Mouse (Mus musculus): ENCODE measurements around the gene Urm1. TPM values are rescaled to one million over a fixed set of nuclear protein-coding genes. Genes with fewer than 3 reads are reported as not detected.
"Not testable (repeated sequence)": the region's sequence is repeated elsewhere in the genome, so short reads cannot be mapped to it uniquely, and the experiment has no call there.

The Urm1 gene
- 10 to 100 TPM; 18.3 to 22.8 (median 22.5) TPM for polyA plus RNA-seq (2017; shearing (Covaris generic))

- ATAC-seq, result peak; percentile 56
These were observed at the start of gene Urm1 for GRCm38 (mm10) chr2:29820025-29820817. TSS of gene Urm1 (plus strand) at chr2:29820075.

- ATAC-seq, result no peak
These were observed 49.7 kb upstream of the Urm1 start for GRCm38 (mm10) chr2:29770162-29770561.

- ATAC-seq, result no peak
These were observed 48.0 kb upstream of the Urm1 start for GRCm38 (mm10) chr2:29771611-29772461.

GRCm38 (mm10) chr2:29773323-29773722 lies 46.6 kb upstream of the Urm1 start:
- ATAC-seq, result no peak

GRCm38 (mm10) chr2:29781256-29781655 lies 38.6 kb upstream of the Urm1 start:
- not testable (repeated sequence) for ATAC-seq

- ATAC-seq, result no peak
These were observed 35.6 kb upstream of the Urm1 start for GRCm38 (mm10) chr2:29784290-29784689.

- ATAC-seq, result peak; percentile 93
These were observed 32.6 kb upstream of the Urm1 start, which contains the start of gene Coq4 for GRCm38 (mm10) chr2:29787104-29787917. TSS of gene Coq4 (plus strand) at chr2:29787493.

- ATAC-seq, result peak; percentile 79
These were observed 31.8 kb upstream of the Urm1 start, which contains the start of gene Trub2 for GRCm38 (mm10) chr2:29787937-29788681. TSS of gene Trub2 (minus strand) at chr2:29788502.

GRCm38 (mm10) chr2:29792772-29793487 lies 26.9 kb upstream of the Urm1 start:
- ATAC-seq, result no peak

- peak; percentile 99 for ATAC-seq
These were observed 17.6 kb upstream of the Urm1 start, which contains the start of gene Slc27a4 for GRCm38 (mm10) chr2:29802075-29802826. TSS of gene Slc27a4 (plus strand) at chr2:29802634.

GRCm38 (mm10) chr2:29802827-29803201 lies 17.1 kb upstream of the Urm1 start:
- peak; percentile 12 for ATAC-seq

- peak; percentile 45 for ATAC-seq
These were observed 16.5 kb upstream of the Urm1 start for GRCm38 (mm10) chr2:29803400-29803831.

GRCm38 (mm10) chr2:29815678-29816371 lies 4.0 kb upstream of the Urm1 start:
- ATAC-seq, result no peak

- peak; percentile 55 for ATAC-seq
These were observed 2.2 kb upstream of the Urm1 start for GRCm38 (mm10) chr2:29817426-29818232.

- ATAC-seq, result no peak
These were observed 512 bp upstream of the Urm1 start for GRCm38 (mm10) chr2:29819363-29819762.

GRCm38 (mm10) chr2:29826318-29826925 lies 6.5 kb downstream of the Urm1 start:
- no peak for ATAC-seq

- peak; percentile 98 for ATAC-seq
These were observed 7.2 kb downstream of the Urm1 start for GRCm38 (mm10) chr2:29826926-29827708.

GRCm38 (mm10) chr2:29827709-29828024 lies 7.8 kb downstream of the Urm1 start:
- ATAC-seq, result no peak
